Mouse (Mus musculus) heart, embryonic 15.5 days (tissue): Measurements from ENCODE around the gene Pcsk6. TPM values are rescaled to one million over a fixed set of nuclear protein-coding genes. Genes with fewer than 3 reads are reported as not detected.

ENCODE experiments used
- ATAC-seq: fragments of 200-750 bp; cut with Nextera tagmentation; replicated peaks from 2 replicates; pipeline ENCODE4 v1.8.0; 2017; ENCODE audit warnings: low read depth, moderate TSS enrichment; ENCODE audit not compliant: insufficient number of reproducible peaks, insufficient read depth, low FRiP score
- H3K27ac ChIP-seq: fragments of 300-500 bp; sonication (generic); 2 replicates; pipeline ENCODE4 v1.5.1; 2015; ENCODE audit warnings: mild to moderate bottlenecking, inconsistent platforms
- H3K27me3 ChIP-seq: fragments of 300-500 bp; sonication (generic); 2 replicates; pipeline ENCODE4 v1.6.1; 2015; ENCODE audit warnings: inconsistent platforms
- H3K36me3 ChIP-seq: fragments of 300-500 bp; sonication (generic); 2 replicates; pipeline ENCODE4 v1.6.1; 2015; ENCODE audit warnings: mild to moderate bottlenecking, inconsistent platforms
- H3K4me1 ChIP-seq: fragments of 300-500 bp; sonication (generic); replicated peaks from 2 replicates; pipeline ENCODE4 v1.6.1; 2015; ENCODE audit warnings: inconsistent platforms
- H3K4me2 ChIP-seq: fragments of 300-500 bp; sonication (generic); 2 replicates; pipeline ENCODE4 v1.6.1; 2015; ENCODE audit warnings: inconsistent platforms, mild to moderate bottlenecking, moderate library complexity
- H3K4me3 ChIP-seq: fragments of 300-500 bp; sonication (generic); 2 replicates; pipeline ENCODE4 v1.5.1; 2015; ENCODE audit warnings: mild to moderate bottlenecking, inconsistent platforms
- H3K9ac ChIP-seq: fragments of 300-500 bp; sonication (generic); 2 replicates; pipeline ENCODE4 v1.6.1; 2015; ENCODE audit warnings: mild to moderate bottlenecking, inconsistent platforms
- H3K9me3 ChIP-seq: fragments of 300-500 bp; sonication (generic); replicated peaks from 2 replicates; pipeline ENCODE4 v1.6.1; 2016; ENCODE audit warnings: inconsistent platforms
- WGBS: fragments of 180-500 bp; shearing (Covaris S2); methylation state at CpG from one replicate; pipeline ENCODE4 v1.1.7; 2015; ENCODE audit warnings: mixed read lengths; 5-methylcytosine and 5-hydroxymethylcytosine counted together
- polyA plus RNA-seq: library from polyadenylated mRNA; unstranded; fragments of >200 nt; fragmentation: Nextera tagmentation; extraction: Ambion mirVana; gene quantifications from 2 replicates; pipeline ENCODE4 v1.2.1, GENCODE M21; 2015

Gene Pcsk6
- polyA plus RNA-seq, 1 experiment from 2014 or later = 1.8 TPM

GRCm38 (mm10) chr7:65884928-65885327, 23.4 kb downstream of the Pcsk6 start:
- Histone ChIP-seq H3K27me3 (peaks cover 13% of the 10 kb centered on the region), H3K9ac (no peak overlapping the region), H3K4me2 (no peak overlapping the region), H3K27ac (no peak overlapping the region), H3K4me3 (no peak overlapping the region), H3K9me3 (no peaks in the 10 kb centered on the region), H3K36me3 (no peaks in the 10 kb centered on the region), H3K4me1 (peaks cover 17% of the 10 kb centered on the region)
- WGBS = 31% methylated on average over 4 of the region's 4 CpGs
- no peak for ATAC-seq

- Histone ChIP-seq H3K27me3 (peaks cover 13% of the 10 kb centered on the region), H3K9ac (no peak overlapping the region), H3K36me3 (no peaks in the 10 kb centered on the region), H3K4me2 (no peak overlapping the region), H3K4me1 (peaks cover 16% of the 10 kb centered on the region), H3K4me3 (no peak overlapping the region), H3K9me3 (no peaks in the 10 kb centered on the region), H3K27ac (no peak overlapping the region)
- WGBS = 93% methylated on average over 6 of the region's 6 CpGs
- ATAC-seq = no peak
Measured at GRCm38 (mm10) chr7:65885819-65886218, 24.3 kb downstream of the Pcsk6 start.

DNA sequence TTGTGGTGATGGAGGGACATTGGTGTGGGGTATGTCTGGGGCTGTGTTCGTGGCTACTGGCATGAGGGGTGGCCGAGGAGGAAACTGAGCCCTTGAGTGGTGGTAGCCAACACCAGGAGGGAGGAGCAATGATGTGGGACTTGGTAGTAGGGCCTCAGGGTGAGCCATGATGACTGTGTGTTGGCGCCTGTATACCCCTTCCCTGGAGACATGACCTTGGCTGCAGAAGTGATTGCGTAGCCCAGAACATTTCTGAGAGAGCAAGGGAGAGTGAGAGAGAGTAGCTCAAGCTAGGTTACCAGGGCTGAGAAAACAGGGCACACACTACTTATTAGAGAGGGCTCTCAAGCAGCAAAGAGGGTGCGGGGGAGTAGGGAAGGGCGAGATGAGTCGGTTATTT, 30.3 kb downstream of the Pcsk6 start:
- no peak for ATAC-seq

GRCm38 (mm10) chr7:65892264-65892828, 30.8 kb downstream of the Pcsk6 start:
- Histone ChIP-seq H3K9me3 (no peaks in the 10 kb centered on the region), H3K4me2 (0 out of 2 replicates have a peak overlapping the region, but pooled peaks have one; percentile 23), H3K4me1 (peaks cover 13% of the 10 kb centered on the region), H3K27ac (no peak overlapping the region), H3K27me3 (no peaks in the 10 kb centered on the region), H3K36me3 (no peaks in the 10 kb centered on the region), H3K4me3 (no peak overlapping the region), H3K9ac (no peak overlapping the region)
- WGBS = 41% methylated on average over 9 of the region's 9 CpGs
- ATAC-seq = no peak

More for the DNA sequence above, 30.3 kb downstream of the Pcsk6 start:
- Histone ChIP-seq H3K36me3 (no peaks in the 10 kb centered on the region), H3K4me3 (no peak overlapping the region), H3K4me2 (no peak overlapping the region), H3K27ac (no peak overlapping the region), H3K9me3 (no peaks in the 10 kb centered on the region), H3K9ac (no peak overlapping the region), H3K27me3 (peaks cover 2% of the 10 kb centered on the region), H3K4me1 (peaks cover 13% of the 10 kb centered on the region)
- 75% methylated on average over 7 of the region's 7 CpGs for WGBS

GRCm38 (mm10) chr7:65893546-65893945, 32.0 kb downstream of the Pcsk6 start:
- no peaks in the 10 kb centered on the region for H3K9me3 ChIP-seq
- peaks cover 13% of the 10 kb centered on the region for H3K4me1 ChIP-seq
- no peak overlapping the region for H3K4me2 ChIP-seq
- ATAC-seq = 0 out of 2 replicates have a peak, but pooled peaks have one; percentile 18
- no peak overlapping the region for H3K9ac ChIP-seq
- WGBS = 43% methylated on average over 10 of the region's 10 CpGs
- H3K4me3 ChIP-seq = no peak overlapping the region
- H3K27me3 ChIP-seq = no peaks in the 10 kb centered on the region
- no peaks in the 10 kb centered on the region for H3K36me3 ChIP-seq
- no peak overlapping the region for H3K27ac ChIP-seq

DNA sequence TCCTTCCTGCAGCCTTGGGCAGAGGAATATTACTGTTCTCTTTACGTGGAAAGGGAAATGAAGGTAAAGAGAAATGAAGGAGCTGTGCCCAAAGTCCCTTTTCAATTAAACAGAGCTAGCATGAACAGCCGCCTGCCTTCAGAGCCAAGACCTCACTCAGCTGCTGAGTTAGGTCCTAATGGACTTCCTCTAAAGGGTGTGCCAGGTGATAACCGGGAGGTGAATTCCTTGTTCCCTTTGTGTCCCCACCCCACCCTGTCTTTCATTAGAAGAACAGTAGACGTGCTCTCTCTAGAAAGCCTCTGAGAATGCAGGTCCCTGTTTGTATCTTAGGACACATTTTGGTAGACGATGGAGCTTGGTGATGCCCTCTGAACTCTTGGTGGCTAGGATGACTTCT, 33.7 kb downstream of the Pcsk6 start:
- no peaks in the 10 kb centered on the region for H3K27me3 ChIP-seq
- no peak overlapping the region for H3K4me3 ChIP-seq
- peaks cover 13% of the 10 kb centered on the region for H3K4me1 ChIP-seq
- no peaks in the 10 kb centered on the region for H3K9me3 ChIP-seq
- ATAC-seq = no peak
- H3K27ac ChIP-seq = no peak overlapping the region
- WGBS = 62% methylated on average over 5 of the region's 5 CpGs
- H3K4me2 ChIP-seq = no peak overlapping the region
- no peak overlapping the region for H3K9ac ChIP-seq
- H3K36me3 ChIP-seq = no peaks in the 10 kb centered on the region

DNA sequence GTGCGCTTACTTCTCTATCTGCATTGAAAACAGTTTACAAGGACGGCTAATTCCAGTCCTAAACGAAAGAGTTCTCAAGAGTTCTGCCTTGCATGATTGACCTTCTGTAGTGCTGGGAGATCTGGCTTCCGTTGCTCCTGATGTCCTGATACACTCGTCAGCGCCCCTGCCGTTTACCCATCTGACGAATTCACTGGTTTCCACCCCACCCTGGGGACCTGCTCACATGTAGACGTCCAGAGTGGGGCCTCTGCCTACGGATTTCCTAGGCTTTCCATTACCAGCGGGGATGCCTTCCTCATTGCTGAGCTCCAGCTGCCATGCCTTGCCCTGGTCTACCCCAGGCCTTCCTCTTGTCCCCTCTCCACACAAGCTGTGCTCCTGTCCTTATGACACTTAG, 39.7 kb downstream of the Pcsk6 start:
- WGBS = 58% methylated on average over 11 of the region's 11 CpGs
- Histone ChIP-seq H3K4me3 (no peak overlapping the region), H3K9ac (no peak overlapping the region), H3K4me2 (no peak overlapping the region), H3K9me3 (no peaks in the 10 kb centered on the region), H3K27me3 (no peaks in the 10 kb centered on the region), H3K27ac (no peak overlapping the region), H3K36me3 (no peaks in the 10 kb centered on the region), H3K4me1 (peaks cover 25% of the 10 kb centered on the region)
- no peak for ATAC-seq

DNA sequence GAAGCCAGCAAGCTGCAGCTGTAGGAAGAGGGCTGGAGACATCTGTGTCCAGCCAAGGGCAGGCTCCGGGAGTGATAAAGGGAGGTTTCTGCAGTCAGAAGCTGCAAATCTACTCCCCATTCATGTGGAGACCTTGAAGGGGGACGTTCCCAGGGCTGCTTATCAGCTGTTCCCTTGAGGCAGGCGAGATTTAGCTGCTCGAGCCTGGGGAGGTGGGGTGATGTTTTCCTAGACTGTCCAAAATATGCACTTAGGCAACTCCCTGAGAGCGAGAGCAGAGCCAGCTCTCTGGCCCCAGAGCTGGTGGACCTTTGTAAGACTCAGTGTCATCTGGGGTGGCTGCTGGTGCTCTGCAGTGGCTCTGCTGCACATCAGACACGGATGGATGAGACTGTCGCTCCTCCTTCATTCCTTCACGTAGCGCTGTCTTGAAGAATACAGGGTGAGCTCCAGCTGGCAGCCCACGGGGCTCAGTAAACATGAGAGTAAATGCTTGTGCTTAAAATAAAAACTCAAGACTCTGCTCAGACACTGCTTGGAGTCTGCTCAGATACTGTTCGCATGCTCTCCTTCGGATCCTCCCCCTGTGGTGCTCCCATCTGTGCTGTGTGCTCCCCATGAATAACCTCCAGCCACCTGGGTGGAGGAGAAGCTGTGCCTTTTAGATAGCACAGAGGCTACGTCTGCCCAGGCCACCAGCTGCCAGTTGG, 41.1 kb downstream of the Pcsk6 start:
- 0 out of 2 replicates have a peak overlapping the region, but pooled peaks have one; percentile 0 for H3K4me3 ChIP-seq
- H3K4me1 ChIP-seq = peaks cover 25% of the 10 kb centered on the region
- ATAC-seq = peak; percentile 66
- H3K36me3 ChIP-seq = no peaks in the 10 kb centered on the region
- no peaks in the 10 kb centered on the region for H3K9me3 ChIP-seq
- H3K27ac ChIP-seq = peak overlapping the region; percentile 65
- peak overlapping the region; percentile 35 for H3K4me2 ChIP-seq
- no peak overlapping the region for H3K9ac ChIP-seq
- WGBS = 13% methylated on average over 13 of the region's 13 CpGs
- H3K27me3 ChIP-seq = no peaks in the 10 kb centered on the region

- H3K9me3 ChIP-seq = no peaks in the 10 kb centered on the region
- H3K36me3 ChIP-seq = no peaks in the 10 kb centered on the region
- 47% methylated on average over 6 of the region's 6 CpGs for WGBS
- H3K4me1 ChIP-seq = peaks cover 25% of the 10 kb centered on the region
- H3K9ac ChIP-seq = no peak overlapping the region
- no peaks in the 10 kb centered on the region for H3K27me3 ChIP-seq
- ATAC-seq = no peak
- no peak overlapping the region for H3K4me2 ChIP-seq
- H3K4me3 ChIP-seq = no peak overlapping the region
- no peak overlapping the region for H3K27ac ChIP-seq
Measured at GRCm38 (mm10) chr7:65903456-65903855, 41.9 kb downstream of the Pcsk6 start.

GRCm38 (mm10) chr7:65906528-65907272, 45.2 kb downstream of the Pcsk6 start:
- no peak overlapping the region for H3K4me2 ChIP-seq
- no peaks in the 10 kb centered on the region for H3K9me3 ChIP-seq
- WGBS = 84% methylated on average over 9 of the region's 9 CpGs
- H3K4me1 ChIP-seq = peaks cover 18% of the 10 kb centered on the region
- H3K4me3 ChIP-seq = no peak overlapping the region
- H3K27me3 ChIP-seq = no peaks in the 10 kb centered on the region
- H3K27ac ChIP-seq = no peak overlapping the region
- no peaks in the 10 kb centered on the region for H3K36me3 ChIP-seq
- H3K9ac ChIP-seq = no peak overlapping the region
- no peak for ATAC-seq

GRCm38 (mm10) chr7:65909343-65910127, 48.0 kb downstream of the Pcsk6 start:
- WGBS = 71% methylated on average over 12 of the region's 12 CpGs
- no peak overlapping the region for H3K9ac ChIP-seq
- H3K9me3 ChIP-seq = no peaks in the 10 kb centered on the region
- H3K27ac ChIP-seq = no peak overlapping the region
- H3K4me1 ChIP-seq = no peaks in the 10 kb centered on the region
- ATAC-seq = no peak
- H3K4me2 ChIP-seq = no peak overlapping the region
- H3K27me3 ChIP-seq = 0 out of 2 replicates have a peak, but pooled peaks cover 3% of the 10 kb centered on the region
- no peaks in the 10 kb centered on the region for H3K36me3 ChIP-seq
- no peak overlapping the region for H3K4me3 ChIP-seq
